7 mouse cellular contexts compared by ENCODE assay signal in the genomic region with DNA sequence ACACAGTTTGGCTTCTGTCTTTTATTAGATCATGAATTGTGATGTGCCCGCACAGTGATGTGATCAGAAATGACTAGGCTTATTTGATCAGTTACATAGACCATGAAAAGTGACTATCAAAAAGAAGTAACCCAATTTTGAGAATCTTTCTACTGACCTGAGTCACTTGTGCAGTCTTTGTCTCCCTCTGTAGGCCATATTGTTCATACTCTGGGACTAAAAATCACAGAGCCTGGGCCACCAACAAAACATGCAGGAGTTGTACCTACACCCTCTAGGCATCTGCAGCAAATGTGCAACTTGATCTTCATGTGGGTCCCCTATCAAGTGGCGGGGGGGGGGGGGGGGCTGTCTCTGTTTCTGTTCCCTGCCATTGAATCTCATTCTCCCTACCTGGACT.
DNase-seq lines count a peak whose midpoint lies in the region; ATAC-seq lines count a peak whose summit lies in the region.

No protein-coding gene starts in this region.

- H3K4me2 ChIP-seq in forebrain, embryonic 14.5 days (ENCODE audit: low read length), result no peak overlapping the region
- H3K4me2 ChIP-seq in limb, embryonic 13.5 days (replicated peaks), result no peak overlapping the region

- H3K9ac ChIP-seq in forebrain, embryonic 14.5 days (ENCODE audit: low read length), result no peak overlapping the region
- H3K9ac ChIP-seq in limb, embryonic 13.5 days, result no peak overlapping the region

- H3K4me1 ChIP-seq in forebrain, embryonic 14.5 days (ENCODE audit: control insufficient read depth, insufficient read depth, low read length), result no peaks in the 10 kb centered on the region
- peaks cover 4% of the 10 kb centered on the region; the same call in 1 of the 2 replicates for H3K4me1 ChIP-seq in limb, embryonic 13.5 days

- H3K9me3 ChIP-seq in forebrain, embryonic 14.5 days (replicated peaks; ENCODE audit: control insufficient read depth, low read length), result no peaks in the 10 kb centered on the region
- H3K9me3 ChIP-seq in limb, embryonic 13.5 days, result no peaks in the 10 kb centered on the region

- peak; percentile 3 to 4 for DNase-seq in left cerebral cortex, adult 18-20 months (ENCODE audit: low spot score in 2 of 2)
- DNase-seq in left cerebral cortex, adult 8-10 months (ENCODE audit: low spot score in 2 of 2), result no peak
- DNase-seq in ZHBTc4 (ENCODE audit: low read depth, low spot score), result peak; percentile 15
- peak; percentile 73 for DNase-seq in forebrain, embryonic 14.5 days (ENCODE audit: low spot score)
- DNase-seq in right cerebral cortex, postnatal 36 days (ENCODE audit: low spot score in 2 of 2), result no peak

- ATAC-seq in forebrain, embryonic 14.5 days, result peak; percentile 60; the same call in 1 of the 2 replicates
- peak; percentile 48; the same call in 1 of the 2 replicates for ATAC-seq in limb, embryonic 13.5 days (ENCODE audit: low FRiP score, low read depth)
- ATAC-seq in erythroblast, adult 5-6 weeks (replicated peaks; ENCODE audit: low FRiP score, poor library complexity, severe bottlenecking), result no peak

- no peak overlapping the region for H3K4me3 ChIP-seq in forebrain, embryonic 14.5 days (ENCODE audit: low read depth, low read length)
- H3K4me3 ChIP-seq in limb, embryonic 13.5 days, result no peak overlapping the region

- 43% methylated on average over 2 of the region's 2 CpGs for WGBS in forebrain, embryonic 14.5 days
- WGBS in limb, embryonic 13.5 days, result 41% methylated on average over 2 of the region's 2 CpGs

- no peak overlapping the region for H3K27ac ChIP-seq in forebrain, embryonic 14.5 days (ENCODE audit: low read depth, low read length)
- no peak overlapping the region for H3K27ac ChIP-seq in limb, embryonic 13.5 days

- H3K36me3 ChIP-seq in forebrain, embryonic 14.5 days (ENCODE audit: control insufficient read depth, insufficient read depth, low read length), result no peaks in the 10 kb centered on the region
- H3K36me3 ChIP-seq in limb, embryonic 13.5 days, result no peaks in the 10 kb centered on the region

- H3K27me3 ChIP-seq in forebrain, embryonic 14.5 days (replicated peaks; ENCODE audit: control insufficient read depth, insufficient read depth, low read length), result no peaks in the 10 kb centered on the region
- H3K27me3 ChIP-seq in limb, embryonic 13.5 days, result no peaks in the 10 kb centered on the region; the same call in 1 of the 2 replicates

Comparison
In these comparisons a context has a peak if more than half of its experiments do, and no peak if none do; other contexts are left out.
1. DNase-seq: peak in left cerebral cortex, adult 18-20 months (2 of 2), ZHBTc4 (single experiment) and forebrain, embryonic 14.5 days (single experiment); none in left cerebral cortex, adult 8-10 months (0 of 2) and right cerebral cortex, postnatal 36 days (0 of 2).